Mouse (Mus musculus): Measurements from ENCODE around the gene Ly9. TPM values are rescaled to one million over a fixed set of nuclear protein-coding genes. Genes with fewer than 3 reads are reported as not detected.

The Ly9 gene
- polyA plus RNA-seq, 1 experiment from 2014 or later: not detected

GRCm38 (mm10) chr1:171566777-171567176, 40.4 kb downstream of the Ly9 start:
- 0 out of 2 replicates have a peak, but pooled peaks have one; percentile 11 for ATAC-seq (ENCODE audit: low FRiP score, low TSS enrichment)
- Histone ChIP-seq H3K9ac (ENCODE audit: low read depth, low read length) (no peak overlapping the region), H3K36me3 (ENCODE audit: control insufficient read depth, insufficient read depth, low read length) (no peaks in the 10 kb centered on the region), H3K9me3 (ENCODE audit: control insufficient read depth, low read length) (no peaks in the 10 kb centered on the region), H3K4me3 (ENCODE audit: low read length) (no peak overlapping the region), H3K4me1 (ENCODE audit: control insufficient read depth, insufficient read depth, low read length) (no peaks in the 10 kb centered on the region), H3K27ac (ENCODE audit: low read depth, low read length) (no peak overlapping the region), H3K27me3 (ENCODE audit: control insufficient read depth, insufficient read depth, low read length) (no peaks in the 10 kb centered on the region), H3K4me2 (replicated peaks; ENCODE audit: low read depth, low read length) (no peak overlapping the region)
- WGBS: 26% methylated on average over 8 of the region's 8 CpGs

GRCm38 (mm10) chr1:171565888-171566287, 41.3 kb downstream of the Ly9 start:
- WGBS: 73% methylated on average over 4 of the region's 4 CpGs
- Histone ChIP-seq H3K36me3 (ENCODE audit: control insufficient read depth, insufficient read depth, low read length) (no peaks in the 10 kb centered on the region), H3K4me2 (replicated peaks; ENCODE audit: low read depth, low read length) (no peak overlapping the region), H3K9ac (ENCODE audit: low read depth, low read length) (no peak overlapping the region), H3K4me3 (ENCODE audit: low read length) (no peak overlapping the region), H3K27ac (ENCODE audit: low read depth, low read length) (no peak overlapping the region), H3K27me3 (ENCODE audit: control insufficient read depth, insufficient read depth, low read length) (no peaks in the 10 kb centered on the region), H3K9me3 (ENCODE audit: control insufficient read depth, low read length) (no peaks in the 10 kb centered on the region), H3K4me1 (ENCODE audit: control insufficient read depth, insufficient read depth, low read length) (no peaks in the 10 kb centered on the region)
- ATAC-seq (ENCODE audit: low FRiP score, low TSS enrichment): no peak

- Histone ChIP-seq H3K27me3 (ENCODE audit: control insufficient read depth, insufficient read depth, low read length) (no peaks in the 10 kb centered on the region), H3K27ac (ENCODE audit: low read depth, low read length) (no peak overlapping the region), H3K9me3 (ENCODE audit: control insufficient read depth, low read length) (no peaks in the 10 kb centered on the region), H3K9ac (ENCODE audit: low read depth, low read length) (no peak overlapping the region), H3K4me2 (replicated peaks; ENCODE audit: low read depth, low read length) (no peak overlapping the region), H3K4me1 (ENCODE audit: control insufficient read depth, insufficient read depth, low read length) (no peaks in the 10 kb centered on the region), H3K4me3 (ENCODE audit: low read length) (no peak overlapping the region), H3K36me3 (ENCODE audit: control insufficient read depth, insufficient read depth, low read length) (no peaks in the 10 kb centered on the region)
- peak; percentile 83; the same call in 1 of the 2 replicates for ATAC-seq (ENCODE audit: low FRiP score, low TSS enrichment)
- WGBS: 56% methylated on average over 3 of the region's 3 CpGs
These were observed 43.0 kb downstream of the Ly9 start for GRCm38 (mm10) chr1:171564247-171564646.

- H3K4me3 ChIP-seq (ENCODE audit: low read length): no peak overlapping the region
- no peaks in the 10 kb centered on the region for H3K36me3 ChIP-seq (ENCODE audit: control insufficient read depth, insufficient read depth, low read length)
- no peaks in the 10 kb centered on the region for H3K4me1 ChIP-seq (ENCODE audit: control insufficient read depth, insufficient read depth, low read length)
- no peak for ATAC-seq (ENCODE audit: low FRiP score, low TSS enrichment)
- no peaks in the 10 kb centered on the region for H3K27me3 ChIP-seq (ENCODE audit: control insufficient read depth, insufficient read depth, low read length)
- H3K27ac ChIP-seq (ENCODE audit: low read depth, low read length): no peak overlapping the region
- no peak overlapping the region for H3K4me2 ChIP-seq (replicated peaks; ENCODE audit: low read depth, low read length)
- WGBS: 78% methylated on average over 2 of the region's 2 CpGs
- no peaks in the 10 kb centered on the region for H3K9me3 ChIP-seq (ENCODE audit: control insufficient read depth, low read length)
- H3K9ac ChIP-seq (ENCODE audit: low read depth, low read length): no peak overlapping the region
These were observed 44.2 kb downstream of the Ly9 start for GRCm38 (mm10) chr1:171563042-171563441.

GRCm38 (mm10) chr1:171561639-171562225, 45.5 kb downstream of the Ly9 start:
- Histone ChIP-seq H3K4me3 (ENCODE audit: low read length) (no peak overlapping the region), H3K4me2 (replicated peaks; ENCODE audit: low read depth, low read length) (no peak overlapping the region), H3K9me3 (ENCODE audit: control insufficient read depth, low read length) (no peaks in the 10 kb centered on the region), H3K9ac (ENCODE audit: low read depth, low read length) (no peak overlapping the region), H3K27ac (ENCODE audit: low read depth, low read length) (no peak overlapping the region), H3K36me3 (ENCODE audit: control insufficient read depth, insufficient read depth, low read length) (no peaks in the 10 kb centered on the region), H3K27me3 (ENCODE audit: control insufficient read depth, insufficient read depth, low read length) (no peaks in the 10 kb centered on the region), H3K4me1 (ENCODE audit: control insufficient read depth, insufficient read depth, low read length) (no peaks in the 10 kb centered on the region)
- ATAC-seq (ENCODE audit: low FRiP score, low TSS enrichment): no peak
- 64% methylated on average over 7 of the region's 11 CpGs for WGBS

- Histone ChIP-seq H3K4me3 (ENCODE audit: low read length) (no peak overlapping the region), H3K36me3 (ENCODE audit: control insufficient read depth, insufficient read depth, low read length) (no peaks in the 10 kb centered on the region), H3K4me1 (ENCODE audit: control insufficient read depth, insufficient read depth, low read length) (no peaks in the 10 kb centered on the region), H3K27ac (ENCODE audit: low read depth, low read length) (no peak overlapping the region), H3K9ac (ENCODE audit: low read depth, low read length) (no peak overlapping the region), H3K27me3 (ENCODE audit: control insufficient read depth, insufficient read depth, low read length) (no peaks in the 10 kb centered on the region), H3K9me3 (ENCODE audit: control insufficient read depth, low read length) (no peaks in the 10 kb centered on the region), H3K4me2 (replicated peaks; ENCODE audit: low read depth, low read length) (no peak overlapping the region)
- WGBS: 88% methylated on average over 1 of the region's 1 CpGs
- ATAC-seq (ENCODE audit: low FRiP score, low TSS enrichment): no peak
These were observed 46.0 kb downstream of the Ly9 start for GRCm38 (mm10) chr1:171561200-171561599.

GRCm38 (mm10) chr1:171560262-171560661, 46.9 kb downstream of the Ly9 start:
- Histone ChIP-seq H3K36me3 (ENCODE audit: control insufficient read depth, insufficient read depth, low read length) (no peaks in the 10 kb centered on the region), H3K9ac (ENCODE audit: low read depth, low read length) (no peak overlapping the region), H3K27ac (ENCODE audit: low read depth, low read length) (no peak overlapping the region), H3K27me3 (ENCODE audit: control insufficient read depth, insufficient read depth, low read length) (no peaks in the 10 kb centered on the region), H3K4me1 (ENCODE audit: control insufficient read depth, insufficient read depth, low read length) (no peaks in the 10 kb centered on the region), H3K4me3 (ENCODE audit: low read length) (no peak overlapping the region), H3K9me3 (ENCODE audit: control insufficient read depth, low read length) (no peaks in the 10 kb centered on the region), H3K4me2 (replicated peaks; ENCODE audit: low read depth, low read length) (no peak overlapping the region)
- no peak for ATAC-seq (ENCODE audit: low FRiP score, low TSS enrichment)
- 74% methylated on average over 2 of the region's 2 CpGs for WGBS

GRCm38 (mm10) chr1:171558898-171559297, 48.3 kb downstream of the Ly9 start, which contains the start of gene Cd244a:
TSS of gene Cd244a (plus strand) at chr1:171559193.
- H3K4me3 ChIP-seq (ENCODE audit: low read length): no peak within 1 kb of the TSS
- H3K27ac ChIP-seq (ENCODE audit: low read depth, low read length): no peak within 1 kb of the TSS
- H3K4me2 ChIP-seq (replicated peaks; ENCODE audit: low read depth, low read length): no peak within 1 kb of the TSS
- H3K9me3 ChIP-seq (ENCODE audit: control insufficient read depth, low read length): no peaks in the 10 kb centered on the region
- WGBS: 76% methylated on average over 4 of the region's 4 CpGs
- no peaks in the 10 kb centered on the region for H3K4me1 ChIP-seq (ENCODE audit: control insufficient read depth, insufficient read depth, low read length)
- no peaks in the 10 kb centered on the region for H3K36me3 ChIP-seq (ENCODE audit: control insufficient read depth, insufficient read depth, low read length)
- H3K27me3 ChIP-seq (ENCODE audit: control insufficient read depth, insufficient read depth, low read length): no peaks in the 10 kb centered on the region
- ATAC-seq (ENCODE audit: low FRiP score, low TSS enrichment): no peak
- H3K9ac ChIP-seq (ENCODE audit: low read depth, low read length): no peak within 1 kb of the TSS

- no peaks in the 10 kb centered on the region for H3K9me3 ChIP-seq (ENCODE audit: control insufficient read depth, low read length)
- no peak for ATAC-seq (ENCODE audit: low FRiP score, low TSS enrichment)
These were observed 48.8 kb downstream of the Ly9 start for GRCm38 (mm10) chr1:171558407-171558806.

More at GRCm38 (mm10) chr1:171558407-171558806, 48.8 kb downstream of the Ly9 start:
- H3K9ac ChIP-seq (ENCODE audit: low read depth, low read length): no peak overlapping the region
- WGBS: 71% methylated on average over 6 of the region's 6 CpGs
- no peak overlapping the region for H3K4me3 ChIP-seq (ENCODE audit: low read length)
- no peak overlapping the region for H3K4me2 ChIP-seq (replicated peaks; ENCODE audit: low read depth, low read length)
- H3K4me1 ChIP-seq (ENCODE audit: control insufficient read depth, insufficient read depth, low read length): no peaks in the 10 kb centered on the region
- H3K27me3 ChIP-seq (ENCODE audit: control insufficient read depth, insufficient read depth, low read length): no peaks in the 10 kb centered on the region
- H3K27ac ChIP-seq (ENCODE audit: low read depth, low read length): no peak overlapping the region
- H3K36me3 ChIP-seq (ENCODE audit: control insufficient read depth, insufficient read depth, low read length): no peaks in the 10 kb centered on the region

All from kidney, embryonic 14.5 days (tissue).